Mouse (Mus musculus) CD4-positive, CD25-positive, alpha-beta regulatory T cell, adult 2 months (primary cell): ENCODE data around the gene Thap11.

Source experiments
- DNase-seq: peaks from one replicate; pipeline ENCODE4 v3.0.0-alpha.2; 2012; ENCODE audit warnings: low read depth, low spot score

The Thap11 gene

DNA sequence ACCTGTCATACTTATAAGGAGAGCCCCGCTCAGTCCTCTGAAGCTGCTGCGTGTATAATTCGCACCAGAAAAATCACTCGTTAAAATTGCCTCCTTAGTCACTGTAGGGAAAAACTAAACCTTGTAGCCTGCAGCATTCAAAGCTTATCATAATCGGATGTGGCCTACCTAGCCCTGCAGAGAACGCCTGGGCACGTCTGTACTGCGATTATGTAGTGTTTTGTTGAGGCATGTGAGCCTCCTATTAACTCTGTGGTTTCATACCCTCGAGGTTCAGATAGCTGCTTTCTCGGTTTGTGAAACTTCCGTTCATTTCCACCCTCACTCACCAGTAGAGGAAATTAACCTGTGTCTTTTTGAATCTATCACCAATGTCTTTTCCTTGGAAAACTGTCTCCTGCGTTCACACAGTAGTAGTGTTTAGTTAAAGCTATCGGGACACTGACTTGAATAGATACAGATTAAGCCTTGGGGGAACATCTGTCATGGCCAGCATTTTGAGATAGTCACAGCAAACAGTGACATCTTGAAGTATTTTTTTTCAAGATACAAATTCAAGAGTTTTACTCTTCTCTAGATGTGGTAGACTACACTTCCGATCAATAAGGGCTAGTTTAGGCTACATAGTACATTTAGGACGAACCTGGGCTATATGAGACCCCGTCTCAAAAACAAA lies 46.1 kb downstream of the Thap11 start:
- DNase-seq, result peak; percentile 73
